Mouse (Mus musculus): ENCODE data around the gene Myadm.

DNA sequence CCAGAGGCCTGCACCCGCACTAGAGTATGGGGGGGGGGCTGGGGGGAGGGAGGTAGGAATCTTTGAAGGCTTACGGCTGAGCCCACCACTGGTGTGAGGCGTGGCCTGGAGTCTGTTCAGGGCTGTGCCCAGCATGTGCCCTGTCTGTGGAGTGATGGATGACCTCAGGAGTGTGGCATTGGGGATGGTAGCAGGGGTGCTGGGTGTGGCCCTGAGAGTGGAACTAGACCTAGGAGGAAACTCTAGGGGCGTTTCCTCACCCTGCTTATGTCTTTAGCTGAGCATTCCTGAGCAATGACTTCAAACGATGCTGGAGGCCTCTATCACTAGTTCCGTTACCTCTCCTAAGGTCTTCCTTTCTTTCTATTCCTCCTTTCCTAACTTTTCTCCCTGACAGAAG, 2.3 kb downstream of the Myadm start:
- TF ChIP-seq POLR2A (IDR thresholded peaks at IDR 0.05; ENCODE audit: borderline replicate concordance, low read depth, low read length) (no peak), CTCF (IDR thresholded peaks at IDR 0.05; ENCODE audit: low read depth, low read length) (no peak)
